8 mouse cellular contexts compared by ENCODE assay signal in genomic region chr10:81230438-81231332, GRCm38 (mm10). TPM values are rescaled to one million over a fixed set of nuclear protein-coding genes. Genes with fewer than 3 reads are reported as not detected.
A peak's percentile ranks its signal among the peaks of the same experiment; 100 is the strongest.
DNase-seq lines count a peak whose midpoint lies in the region; ATAC-seq and TF ChIP-seq lines count a peak whose summit lies in the region.

TSS of gene Atcay (minus strand) at chr10:81230833.

- H3K36me3 ChIP-seq in lung, embryonic 14.5 days (ENCODE audit: insufficient read depth), result no peaks in the 10 kb centered on the region
- H3K36me3 ChIP-seq in midbrain, embryonic 16.5 days (ENCODE audit: control insufficient read depth, insufficient read depth, low read length), result no peaks in the 10 kb centered on the region

- H3K4me2 ChIP-seq in lung, embryonic 14.5 days, result peak within 1 kb of the TSS; percentile 20; the same call in 1 of the 2 replicates
- peak within 1 kb of the TSS; percentile 61 for H3K4me2 ChIP-seq in midbrain, embryonic 16.5 days (ENCODE audit: low read length)

- no peaks in the 10 kb centered on the region for H3K9me3 ChIP-seq in lung, embryonic 14.5 days (ENCODE audit: low read depth, low read length)
- H3K9me3 ChIP-seq in midbrain, embryonic 16.5 days (replicated peaks; ENCODE audit: control insufficient read depth, low read length, poor library complexity, severe bottlenecking), result no peaks in the 10 kb centered on the region

- H3K9ac ChIP-seq in lung, embryonic 14.5 days, result no peak within 1 kb of the TSS
- peak within 1 kb of the TSS; percentile 88 for H3K9ac ChIP-seq in midbrain, embryonic 16.5 days (ENCODE audit: low read depth, low read length)

- peaks cover 4% of the 10 kb centered on the region; the same call in 1 of the 2 replicates for H3K4me1 ChIP-seq in lung, embryonic 14.5 days (ENCODE audit: insufficient read depth)
- H3K4me1 ChIP-seq in cerebellum, adult 2 months (ENCODE audit: control insufficient read depth, insufficient read depth, low read length), result peaks cover 18% of the 10 kb centered on the region; the same call in 1 of the 2 replicates
- H3K4me1 ChIP-seq in midbrain, embryonic 16.5 days (ENCODE audit: control insufficient read depth, insufficient read depth, low read length), result peaks cover 34% of the 10 kb centered on the region

- ATAC-seq in lung, embryonic 14.5 days (ENCODE audit: insufficient read depth), result no peak
- peak; percentile 78 for ATAC-seq in frontal cortex, adult (ENCODE audit: low TSS enrichment)
- ATAC-seq in midbrain, embryonic 16.5 days, result peak; percentile 92

- TF ChIP-seq POLR2A in cerebellum, adult 2 months (IDR thresholded peaks at IDR 0.05; ENCODE audit: borderline replicate concordance, insufficient read depth, low read length), result peak; percentile 95

- no peak within 1 kb of the TSS for H3K27ac ChIP-seq in lung, embryonic 14.5 days (ENCODE audit: low read depth)
- H3K27ac ChIP-seq in cerebellum, adult 2 months (ENCODE audit: insufficient read depth, low read length), result peak within 1 kb of the TSS; percentile 92
- H3K27ac ChIP-seq in midbrain, embryonic 16.5 days (ENCODE audit: low read length), result peak within 1 kb of the TSS; percentile 90

- peak; percentile 66 for TF ChIP-seq CTCF in lung, embryonic 14.5 days (IDR thresholded peaks at IDR 0.05; ENCODE audit: low read depth)
- peak; percentile 62; the same call in 1 of the 2 replicates for TF ChIP-seq CTCF in cerebellum, adult 2 months (IDR thresholded peaks at IDR 0.05; ENCODE audit: borderline replicate concordance, insufficient read depth, low read depth, low read length)

- WGBS in lung, embryonic 14.5 days, result 11% methylated on average over 27 of the region's 27 CpGs
- WGBS in cerebellum, adult 2 months, result 1% methylated on average over 27 of the region's 27 CpGs
- 4% methylated on average over 27 of the region's 27 CpGs for WGBS in midbrain, embryonic 16.5 days

- H3K4me3 ChIP-seq in lung, embryonic 14.5 days (ENCODE audit: low read depth, low read length), result no peak within 1 kb of the TSS
- H3K4me3 ChIP-seq in cerebellum, adult 2 months (replicated peaks; ENCODE audit: insufficient read depth, low read depth, low read length), result peak within 1 kb of the TSS; percentile 79
- peak within 1 kb of the TSS; percentile 60 for H3K4me3 ChIP-seq in midbrain, embryonic 16.5 days (ENCODE audit: low read depth, low read length)

- peak; percentile 40 for DNase-seq in lung, embryonic 14.5 days
- no peak for DNase-seq in lung, postnatal 36 days
- DNase-seq in cerebellum, adult 2 months, result peak; percentile 88 to 90
- DNase-seq in layer of hippocampus, postnatal 10 days (ENCODE audit: low spot score in 2 of 2), result peak; percentile 72 to 80
- DNase-seq in urinary bladder, adult 18-20 months (ENCODE audit: low spot score in 2 of 2), result no peak
- DNase-seq in c-Kit-positive CD71-positive TER-119-positive erythroid progenitor cells, embryonic 14.5 days (ENCODE audit: low spot score), result no peak

- H3K27me3 ChIP-seq in lung, embryonic 14.5 days (ENCODE audit: insufficient read depth, low read length), result peaks cover 37% of the 10 kb centered on the region
- no peaks in the 10 kb centered on the region for H3K27me3 ChIP-seq in cerebellum, adult 2 months (ENCODE audit: control insufficient read depth, insufficient read depth, low read length)
- no peaks in the 10 kb centered on the region for H3K27me3 ChIP-seq in midbrain, embryonic 16.5 days (ENCODE audit: control insufficient read depth, insufficient read depth, low read depth, low read length)

RNA-seq across cellular contexts. Expression of gene Atcay, which starts in this region (rescaled TPM):
- not detected in 2 replicates for polyA plus RNA-seq in lung, embryonic 14.5 days (2014; fragmentation: Nextera tagmentation; extraction: Ambion mirVana)
- polyA plus RNA-seq in cerebellum, adult 2 months (2012; rRNA removed), result 115 and 122 TPM in 2 replicates
- total RNA-seq in layer of hippocampus, postnatal 10 days (2021), result 100 to 1,000 TPM; 170 to 177 TPM
- 96.8 and 102 TPM in 2 replicates for polyA plus RNA-seq in midbrain, embryonic 16.5 days (2015; fragmentation: Nextera tagmentation; extraction: Ambion mirVana)

Comparison
In these comparisons a context has a peak if more than half of its experiments do, and no peak if none do; other contexts are left out.
1. RNA of gene Atcay (polyA plus RNA-seq): 115 to 122 TPM in cerebellum, adult 2 months and 96.8 to 102 TPM in midbrain, embryonic 16.5 days; not detected in lung, embryonic 14.5 days; every median in the first group is over 10 times any median in the second.
2. Peak in DNase-seq and H3K4me2 ChIP-seq in lung, embryonic 14.5 days; RNA of the gene not detected or under 1 TPM.
3. DNase-seq: peak in cerebellum, adult 2 months (2 of 2) and layer of hippocampus, postnatal 10 days (2 of 2); none in lung, postnatal 36 days (single experiment), urinary bladder, adult 18-20 months (0 of 2) and c-Kit-positive CD71-positive TER-119-positive erythroid progenitor cells, embryonic 14.5 days (single experiment).